Mouse (Mus musculus) kidney, postnatal 0 days (tissue): Measurements from ENCODE around the gene BC107364. TPM values are rescaled to one million over a fixed set of nuclear protein-coding genes. Genes with fewer than 3 reads are reported as not detected.
"Not testable (repeated sequence)": the region's sequence is repeated elsewhere in the genome, so short reads cannot be mapped to it uniquely, and the experiment has no call there.

Experiments used
- ATAC-seq: fragments of 200-750 bp; cut with Nextera tagmentation; replicated peaks from 2 replicates; pipeline ENCODE4 v1.8.0; 2017; ENCODE audit warnings: low read depth, moderate number of reproducible peaks, moderate TSS enrichment, moderate library complexity; ENCODE audit not compliant: low FRiP score
- DNase-seq: peaks from one replicate; pipeline ENCODE4 v3.0.0-alpha.2; 2016; ENCODE audit warnings: low spot score
- H3K27ac ChIP-seq: fragments of 300-500 bp; sonication (generic); 2 replicates; pipeline ENCODE4 v1.5.1; 2014; ENCODE audit warnings: mild to moderate bottlenecking
- H3K27me3 ChIP-seq: fragments of 300-500 bp; sonication (generic); 2 replicates; pipeline ENCODE4 v1.6.1; 2014; ENCODE audit warnings: low read length, mixed read lengths; ENCODE audit not compliant: insufficient read depth
- H3K36me3 ChIP-seq: fragments of 300-500 bp; sonication (generic); 2 replicates; pipeline ENCODE4 v1.6.1; 2014; ENCODE audit warnings: low read length, mixed read lengths; ENCODE audit not compliant: insufficient read depth
- H3K4me1 ChIP-seq: fragments of 300-500 bp; sonication (generic); replicated peaks from 2 replicates; pipeline ENCODE4 v1.6.1; 2014; ENCODE audit warnings: antibody characterized with exemption, low read length, mixed read lengths; ENCODE audit not compliant: insufficient read depth
- H3K4me2 ChIP-seq: fragments of 300-500 bp; sonication (generic); 2 replicates; pipeline ENCODE4 v1.6.1; 2014; ENCODE audit warnings: mild to moderate bottlenecking, low read length, moderate library complexity, mixed read lengths
- H3K4me3 ChIP-seq: fragments of 300-500 bp; sonication (generic); replicated peaks from 2 replicates; pipeline ENCODE4 v1.5.1; 2014; ENCODE audit warnings: low read depth, low read length
- H3K9ac ChIP-seq: fragments of 300-500 bp; sonication (generic); 2 replicates; pipeline ENCODE4 v1.6.1; 2014; ENCODE audit warnings: low read depth, low read length
- H3K9me3 ChIP-seq: fragments of 300-500 bp; sonication (generic); replicated peaks from 2 replicates; pipeline ENCODE4 v1.6.1; 2016; ENCODE audit warnings: low read length, inconsistent platforms, mixed read lengths
- CTCF ChIP-seq: IDR thresholded peaks from 2 replicates; pipeline ENCODE4 v1.5.1; 2016; ENCODE audit warnings: antibody characterized with exemption, low read depth, mild to moderate bottlenecking, moderate library complexity
- WGBS: fragments of 180-500 bp; shearing (Covaris S2); extraction: QIAGEN DNeasy Blood & Tissue Kit; methylation state at CpG from one replicate; pipeline ENCODE4 v1.1.7; 2014; 5-methylcytosine and 5-hydroxymethylcytosine counted together
- polyA plus RNA-seq: library from polyadenylated mRNA; unstranded; fragments of >200 nt; fragmentation: Nextera tagmentation; extraction: Ambion mirVana; gene quantifications from 2 replicates; pipeline ENCODE4 v1.2.1, GENCODE M21; 2015

The BC107364 gene
- polyA plus RNA-seq, 1 experiment from 2014 or later = 0.51 TPM

DNA sequence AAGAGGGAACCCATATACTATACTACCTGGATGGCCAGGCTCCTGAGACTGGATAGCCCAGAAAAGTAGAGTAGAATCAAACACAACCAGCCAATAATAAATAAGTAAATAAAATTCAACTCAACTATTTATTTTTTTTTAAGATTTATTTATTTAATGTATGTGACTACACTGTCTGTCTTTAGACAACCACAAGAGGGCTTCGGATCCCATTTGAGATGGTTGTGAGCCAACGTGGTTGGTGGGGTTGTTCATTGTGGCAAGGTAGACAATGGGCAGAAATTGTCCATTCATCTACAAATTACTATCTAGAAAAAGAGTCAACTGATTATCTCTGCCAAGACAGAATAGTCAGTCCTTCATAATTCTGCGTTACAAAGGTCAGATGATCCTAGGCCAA is 40.3 kb downstream of the BC107364 start:
- H3K9ac ChIP-seq = no peak overlapping the region
- H3K4me2 ChIP-seq = no peak overlapping the region

DNA sequence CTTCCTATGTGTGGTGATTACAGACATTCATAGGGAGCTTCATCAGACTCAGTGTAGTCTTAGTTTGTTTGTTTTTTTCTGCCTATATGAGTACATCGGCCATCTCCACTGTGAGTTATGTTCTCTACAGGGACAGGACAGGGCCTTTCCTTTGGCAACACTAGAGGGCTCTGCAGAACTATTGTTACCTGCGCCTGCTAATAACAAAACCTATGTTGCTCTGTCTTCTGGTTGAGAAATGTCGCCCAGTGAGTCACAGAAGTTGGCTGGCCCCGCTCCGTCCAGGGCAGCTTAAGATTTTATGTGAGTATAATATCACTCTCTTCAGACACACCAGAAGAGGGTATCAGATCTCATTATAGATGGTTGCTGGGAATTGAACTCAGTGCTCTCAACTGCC is 41.1 kb downstream of the BC107364 start:
- DNase-seq (no peak), ATAC-seq (0 out of 2 replicates have a peak, but pooled peaks have one; percentile 21)
- H3K27ac ChIP-seq = no peak overlapping the region
- no peaks in the 10 kb centered on the region for H3K4me1 ChIP-seq
- no peak overlapping the region for H3K4me2 ChIP-seq
- WGBS = 85% methylated on average over 5 of the region's 5 CpGs
- no peaks in the 10 kb centered on the region for H3K36me3 ChIP-seq
- H3K9ac ChIP-seq = no peak overlapping the region
- H3K27me3 ChIP-seq = peaks cover 30% of the 10 kb centered on the region
- no peak overlapping the region for H3K4me3 ChIP-seq
- peak; percentile 24; the same call in 1 of the 2 replicates for TF ChIP-seq CTCF
- no peaks in the 10 kb centered on the region for H3K9me3 ChIP-seq

More for the DNA sequence above, 40.3 kb downstream of the BC107364 start:
- no peak overlapping the region for H3K27ac ChIP-seq
- H3K27me3 ChIP-seq = peaks cover 24% of the 10 kb centered on the region
- H3K36me3 ChIP-seq = no peaks in the 10 kb centered on the region
- H3K4me1 ChIP-seq = no peaks in the 10 kb centered on the region
- H3K9me3 ChIP-seq = no peaks in the 10 kb centered on the region
- TF ChIP-seq CTCF = 0 out of 2 replicates have a peak, but pooled peaks have one; percentile 4
- 88% methylated on average over 3 of the region's 3 CpGs for WGBS
- no peak overlapping the region for H3K4me3 ChIP-seq
- DNase-seq (no peak), ATAC-seq (no peak)

DNA sequence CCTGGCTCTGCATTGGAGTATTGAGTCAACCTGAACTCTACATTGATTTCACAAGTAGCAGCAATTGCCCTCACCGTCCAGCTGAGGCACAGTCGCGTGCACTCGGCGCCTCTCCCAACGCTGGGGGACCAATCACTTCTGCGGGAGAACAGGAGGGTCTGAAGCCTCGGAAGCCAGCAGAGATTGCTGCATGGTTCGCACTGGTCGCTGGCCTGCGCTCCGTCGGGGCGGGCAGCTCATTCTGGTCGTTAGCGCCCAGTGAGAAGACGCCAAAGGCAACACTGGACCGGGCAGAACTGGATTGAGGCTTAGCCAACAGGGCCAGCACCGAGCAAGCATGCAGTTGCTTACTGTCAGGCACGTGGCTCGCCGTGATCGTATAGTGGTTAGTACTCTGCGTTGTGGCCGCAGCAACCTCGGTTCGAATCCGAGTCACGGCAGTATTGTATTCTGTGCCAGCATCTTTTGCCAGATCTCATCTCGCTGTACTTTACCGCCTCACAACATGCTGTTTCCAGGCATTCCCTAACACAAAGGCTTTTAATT is 42.3 kb downstream of the BC107364 start:
- no peak for ATAC-seq
- H3K9me3 ChIP-seq = no peaks in the 10 kb centered on the region
- no peak overlapping the region for H3K4me2 ChIP-seq
- no peak overlapping the region for H3K27ac ChIP-seq
- H3K27me3 ChIP-seq = peaks cover 37% of the 10 kb centered on the region
- DNase-seq = no peak
- 5% methylated on average over 31 of the region's 31 CpGs for WGBS
- no peaks in the 10 kb centered on the region for H3K4me1 ChIP-seq
- no peak overlapping the region for H3K4me3 ChIP-seq
- H3K9ac ChIP-seq = no peak overlapping the region
- H3K36me3 ChIP-seq = no peaks in the 10 kb centered on the region
- no peak for TF ChIP-seq CTCF

DNA sequence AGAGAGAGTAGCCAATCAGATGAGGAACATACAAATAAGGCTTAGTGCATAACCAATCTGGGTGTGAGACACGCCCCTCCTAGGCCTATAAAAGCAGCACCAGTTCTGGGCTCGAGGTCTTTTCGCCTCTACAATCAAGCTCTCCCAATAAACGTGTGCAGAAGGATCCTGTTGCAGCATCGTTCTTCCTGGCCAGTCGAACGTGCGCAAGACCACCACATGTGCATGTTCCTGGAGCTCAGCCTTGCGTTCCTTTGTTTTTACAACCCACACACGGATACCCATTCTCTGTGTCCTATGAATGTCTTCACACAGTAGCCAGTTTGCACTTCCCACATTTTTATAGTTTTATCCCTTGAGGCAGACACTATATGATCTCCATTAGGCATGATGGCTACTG is 44.0 kb downstream of the BC107364 start:
- not testable (repeated sequence) for H3K36me3 ChIP-seq, H3K4me3 ChIP-seq, DNase-seq, ATAC-seq, H3K9ac ChIP-seq, H3K9me3 ChIP-seq, H3K4me1 ChIP-seq, H3K4me2 ChIP-seq, H3K27ac ChIP-seq
- H3K27me3 ChIP-seq = peaks cover 54% of the 10 kb centered on the region
- WGBS = 92% methylated on average over 8 of the region's 10 CpGs

DNA sequence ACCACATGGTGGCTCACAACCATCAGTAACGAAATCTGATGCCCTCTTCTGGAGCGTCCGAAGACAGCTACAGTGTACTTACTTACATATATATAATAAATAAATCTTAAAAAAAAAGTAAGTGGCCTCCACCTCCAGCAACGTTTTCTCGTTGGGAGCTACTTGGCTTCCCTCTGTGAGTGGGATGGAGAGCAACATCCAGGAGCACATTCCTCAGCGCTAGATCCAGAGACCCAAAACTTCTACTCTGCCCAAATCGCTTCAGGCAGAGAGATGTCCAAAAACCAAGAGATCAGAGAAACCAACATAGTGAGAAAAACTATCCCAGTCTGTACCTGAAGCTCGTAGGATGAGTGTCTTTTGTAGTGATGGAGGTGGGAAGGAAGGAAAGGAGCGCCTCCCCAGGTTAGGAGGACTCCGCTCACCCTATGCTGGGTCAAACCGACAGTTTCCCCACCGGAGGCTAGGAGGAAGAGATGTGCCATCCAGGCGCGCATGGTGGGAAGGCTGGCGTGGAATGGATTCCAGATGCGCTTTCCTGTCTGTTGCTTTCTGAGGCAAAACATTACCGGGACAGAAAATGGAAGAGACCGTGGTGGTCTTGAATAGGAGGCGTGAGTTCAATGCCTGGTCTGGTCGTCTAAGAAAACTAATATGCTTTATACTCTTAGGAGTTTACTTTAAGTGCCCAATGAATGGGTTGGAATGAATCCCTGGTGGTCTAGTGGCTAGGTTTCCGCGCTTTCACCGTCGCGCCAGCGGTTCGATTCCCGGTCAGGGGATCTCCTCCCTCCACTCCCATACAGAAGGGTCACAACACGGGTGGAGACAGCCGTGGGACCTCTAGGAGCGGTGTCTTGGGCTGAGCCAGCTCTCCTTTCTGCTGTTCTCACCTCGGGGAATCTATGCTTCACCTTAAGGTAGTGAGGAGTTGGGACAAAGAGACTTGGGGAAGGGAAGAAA is 46.3 kb downstream of the BC107364 start:
- Histone ChIP-seq H3K9me3 (no peaks in the 10 kb centered on the region), H3K27me3 (peaks cover 75% of the 10 kb centered on the region), H3K9ac (no peak overlapping the region), H3K4me1 (no peaks in the 10 kb centered on the region), H3K4me3 (no peak overlapping the region), H3K27ac (no peak overlapping the region), H3K36me3 (no peaks in the 10 kb centered on the region), H3K4me2 (no peak overlapping the region)
- ATAC-seq = no peak
- 58% methylated on average over 32 of the region's 32 CpGs for WGBS
- TF ChIP-seq CTCF = no peak
- DNase-seq = no peak

DNA sequence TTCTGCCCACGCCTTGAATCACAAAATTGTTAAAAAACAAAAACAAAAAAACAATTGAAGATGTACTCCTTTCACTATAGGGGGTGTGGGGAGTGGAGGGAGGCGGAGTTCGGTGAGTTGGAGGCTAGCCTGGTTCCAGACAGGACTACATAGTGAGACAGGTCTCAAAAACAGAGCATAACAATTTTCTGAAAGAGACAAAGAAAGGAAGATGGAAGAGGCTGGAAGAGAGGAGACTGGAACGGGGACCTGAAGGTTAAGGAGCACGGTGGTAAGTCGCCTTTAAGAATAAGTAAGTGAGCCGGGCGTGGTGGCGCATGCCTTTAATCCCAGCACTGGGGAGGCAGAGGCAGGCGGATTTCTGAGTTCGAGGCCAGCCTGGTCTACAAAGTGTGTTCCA is 47.1 kb downstream of the BC107364 start:
- DNase-seq (no peak), ATAC-seq (no peak)
- no peak overlapping the region for H3K4me2 ChIP-seq
- H3K27ac ChIP-seq = no peak overlapping the region
- no peaks in the 10 kb centered on the region for H3K9me3 ChIP-seq
- H3K4me3 ChIP-seq = no peak overlapping the region
- H3K4me1 ChIP-seq = no peaks in the 10 kb centered on the region
- no peak overlapping the region for H3K9ac ChIP-seq
- WGBS = 21% methylated on average over 9 of the region's 11 CpGs
- TF ChIP-seq CTCF = no peak
- H3K36me3 ChIP-seq = no peaks in the 10 kb centered on the region
- H3K27me3 ChIP-seq = peaks cover 76% of the 10 kb centered on the region
